Mouse (Mus musculus): Measurements from ENCODE around the gene Gm5134.

DNA sequence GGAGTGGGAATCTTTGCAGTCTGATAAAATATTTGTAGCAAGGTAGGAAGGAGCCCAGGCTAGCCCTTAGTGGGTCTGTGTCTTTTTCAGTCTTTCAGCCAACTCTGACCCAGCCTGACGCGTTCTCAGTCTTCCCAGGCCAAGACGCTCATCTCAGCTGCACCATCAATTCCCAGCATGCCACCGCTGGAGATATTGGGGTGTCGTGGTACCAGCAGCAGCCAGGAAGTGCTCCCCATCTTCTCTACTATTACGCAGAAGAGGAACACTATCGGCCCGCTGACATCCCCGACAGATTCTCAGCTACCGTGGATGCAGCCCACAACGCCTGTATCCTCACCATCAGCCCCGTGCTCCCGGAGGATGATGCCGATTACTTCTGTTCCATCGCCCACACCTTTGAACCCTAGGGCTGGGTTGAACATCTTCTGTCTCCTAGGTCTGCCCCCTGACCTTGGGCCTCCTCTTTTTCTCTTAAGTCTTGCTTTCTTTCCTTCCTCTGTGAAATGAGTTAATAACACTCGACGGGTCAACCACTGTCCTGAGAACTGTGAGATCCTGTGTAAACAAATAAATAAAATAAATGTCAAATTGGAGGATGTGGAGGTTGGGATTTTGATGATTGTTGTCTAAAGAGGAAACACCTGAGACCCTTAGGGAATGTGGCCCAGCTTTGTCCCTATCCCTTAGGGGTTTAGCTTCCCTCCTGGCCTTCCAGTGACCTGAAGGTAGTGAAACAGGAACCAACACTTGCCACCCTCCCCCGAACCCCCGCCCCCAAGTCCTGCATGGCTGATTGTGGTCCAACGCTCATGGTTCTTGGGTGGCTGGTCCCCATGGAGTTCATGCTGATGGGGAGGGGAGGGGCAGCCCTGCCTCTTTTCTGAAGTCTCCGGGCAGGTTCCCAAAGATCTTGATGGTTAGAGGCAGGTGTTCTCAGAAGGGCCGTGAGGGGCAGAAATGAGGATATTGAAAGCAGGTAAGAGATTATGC, 5.0 kb upstream of the Gm5134 start:
- TF ChIP-seq CTCF (IDR thresholded peaks at IDR 0.05; ENCODE audit: extremely low read depth, insufficient read length, insufficient replicate concordance, low read depth, low read length) (no peak), POLR2A (IDR thresholded peaks at IDR 0.05; ENCODE audit: low read depth, low read length) (no peak)

All from small intestine, adult 2 months (tissue).